Mouse (Mus musculus) megakaryocyte, embryonic 14.5 days (primary cell): ENCODE measurements around the gene Hnrnpr.

Experiments used
- FLI1 ChIP-seq: IDR thresholded peaks from 2 replicates; pipeline ENCODE4 v1.6.1; 2012; ENCODE audit warnings: low read length, inconsistent platforms, mixed read lengths
- GATA1 ChIP-seq: IDR thresholded peaks from 3 replicates; pipeline ENCODE4 v1.6.1; 2012; ENCODE audit warnings: mixed read lengths, low read length, inconsistent platforms, borderline replicate concordance

- TF ChIP-seq GATA1 (no peak), FLI1 (no peak)
These were observed 43.9 kb upstream of the Hnrnpr start for GRCm38 (mm10) chr4:136266716-136267343.
